Mouse (Mus musculus) olfactory bulb, adult 2 months (tissue): ENCODE results near the gene 5330417C22Rik. TPM values are rescaled to one million over a fixed set of nuclear protein-coding genes. Genes with fewer than 3 reads are reported as not detected.
"Not testable (repeated sequence)": the region's sequence is repeated elsewhere in the genome, so short reads cannot be mapped to it uniquely, and the experiment has no call there.

Experiments used
- H3K27ac ChIP-seq: fragments of 200-500 bp; 2 replicates; pipeline ENCODE4 v1.5.1; 2012; ENCODE audit warnings: low read depth, low read length; ENCODE audit not compliant: insufficient read depth
- H3K4me1 ChIP-seq: fragments of 200-500 bp; 2 replicates; pipeline ENCODE4 v1.6.1; 2012; ENCODE audit warnings: low read length; ENCODE audit not compliant: control insufficient read depth, insufficient read depth
- H3K4me3 ChIP-seq: fragments of 200-500 bp; 2 replicates; pipeline ENCODE4 v1.5.1; 2012; ENCODE audit warnings: mild to moderate bottlenecking, low read depth, low read length, moderate library complexity; ENCODE audit not compliant: insufficient read depth
- CTCF ChIP-seq: fragments of 200-500 bp; IDR thresholded peaks from 2 replicates; pipeline ENCODE4 v1.5.1; 2012; ENCODE audit warnings: low read depth, mild to moderate bottlenecking, low read length, moderate library complexity; ENCODE audit not compliant: insufficient read depth
- POLR2A ChIP-seq: fragments of 200-500 bp; IDR thresholded peaks from 2 replicates; pipeline ENCODE4 v1.6.1; 2012; ENCODE audit warnings: mild to moderate bottlenecking, low read depth, low read length, moderate library complexity; ENCODE audit not compliant: insufficient read depth
- WGBS: fragments of 180-500 bp; shearing (Covaris S2); methylation state at CpG from one replicate; pipeline ENCODE4 v1.1.7; 2018; 5-methylcytosine and 5-hydroxymethylcytosine counted together
- polyA plus RNA-seq: library from polyadenylated mRNA; stranded (reverse); fragments of >200 nt; gene quantifications from 2 replicates; pipeline ENCODE4 v1.2.4, GENCODE M21; 2012; ENCODE audit warnings: low replicate concordance; ENCODE audit not compliant: missing spikeins, insufficient read depth, insufficient read length

5330417C22Rik gene
- polyA plus RNA-seq, 1 experiment = not detected

DNA sequence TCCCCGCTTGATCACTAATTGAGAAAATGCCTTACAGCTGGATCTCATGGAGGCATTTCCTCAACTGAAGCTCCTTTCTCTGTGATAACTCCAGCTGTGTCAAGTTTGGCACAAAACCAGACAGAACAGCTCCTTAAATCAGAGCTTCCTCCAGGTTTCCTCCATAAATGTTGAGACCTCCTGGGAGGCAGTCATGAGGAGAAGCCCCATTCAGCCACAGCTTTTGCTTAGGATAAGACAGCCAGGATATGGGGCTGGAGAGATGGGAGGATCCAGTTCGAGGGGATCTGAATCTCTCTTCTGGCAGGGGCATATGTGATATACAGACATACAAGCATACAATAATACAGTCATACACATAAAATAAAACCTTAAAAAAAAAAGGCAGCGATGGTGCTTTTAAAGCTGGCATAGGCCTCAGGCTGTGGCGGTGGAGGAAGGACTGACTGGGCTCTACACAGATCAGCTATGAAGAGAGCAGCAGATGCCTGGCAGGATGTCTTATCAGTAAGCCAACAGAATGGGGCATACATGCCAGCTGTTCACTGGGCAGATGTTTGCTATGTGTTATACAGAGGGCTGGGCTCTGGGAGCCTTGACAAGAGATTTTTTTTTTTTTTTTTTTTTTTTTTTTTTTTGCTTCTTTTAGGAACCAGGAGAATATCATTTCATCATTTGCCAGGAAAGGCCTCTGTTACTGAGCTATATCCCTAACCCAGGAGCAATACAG lies 27.4 kb downstream of the 5330417C22Rik start:
- TF ChIP-seq POLR2A (no peak), CTCF (no peak)
- Histone ChIP-seq H3K4me3 (no peak overlapping the region), H3K4me1 (peaks cover 9% of the 10 kb centered on the region), H3K27ac (no peak overlapping the region)
- 61% methylated on average over 4 of the region's 4 CpGs for WGBS

DNA sequence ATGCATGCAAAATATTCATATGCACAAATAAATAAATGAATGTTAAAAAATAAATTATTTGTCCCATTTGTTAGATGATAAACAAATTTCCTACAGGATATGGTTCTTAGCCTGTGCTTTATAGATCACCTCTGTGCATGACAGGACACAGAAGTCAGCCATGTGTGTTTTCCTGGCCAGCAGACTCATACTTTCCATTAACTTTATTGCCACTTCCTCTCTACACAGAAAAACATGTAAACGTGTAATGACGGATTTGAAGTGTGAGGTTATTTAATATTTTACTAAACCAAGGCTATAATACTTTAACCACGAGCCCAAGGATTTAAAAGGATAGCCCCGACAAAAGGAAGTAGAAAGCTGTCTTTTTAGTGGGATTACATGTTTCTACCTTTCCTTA lies 32.4 kb downstream of the 5330417C22Rik start:
- Histone ChIP-seq H3K4me3 (no peak overlapping the region), H3K27ac (no peak overlapping the region), H3K4me1 (no peaks in the 10 kb centered on the region)
- TF ChIP-seq CTCF = no peak
- TF ChIP-seq POLR2A = no peak
- WGBS = 91% methylated on average over 4 of the region's 4 CpGs

DNA sequence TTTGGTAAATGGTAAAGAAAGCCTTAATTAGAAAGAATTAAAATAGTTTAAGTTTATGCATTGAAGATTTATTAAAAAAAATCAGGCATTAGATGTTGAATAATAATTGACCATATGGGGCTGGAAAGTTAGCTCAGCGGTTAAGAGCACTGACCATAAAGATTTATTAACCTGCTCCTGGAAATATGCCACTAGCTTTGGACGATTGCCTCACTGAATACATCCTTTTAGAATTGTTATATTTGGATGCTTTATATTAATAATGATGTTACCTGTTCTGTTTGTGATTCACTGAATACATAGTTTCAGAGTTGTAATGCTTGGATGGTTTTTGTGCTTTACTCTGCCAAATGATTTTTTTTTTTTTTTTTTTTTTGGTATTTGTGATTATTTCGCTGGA lies 34.9 kb downstream of the 5330417C22Rik start:
- not testable (repeated sequence) for H3K4me3 ChIP-seq, H3K4me1 ChIP-seq, H3K27ac ChIP-seq
- 87% methylated on average over 3 of the region's 3 CpGs for WGBS

DNA sequence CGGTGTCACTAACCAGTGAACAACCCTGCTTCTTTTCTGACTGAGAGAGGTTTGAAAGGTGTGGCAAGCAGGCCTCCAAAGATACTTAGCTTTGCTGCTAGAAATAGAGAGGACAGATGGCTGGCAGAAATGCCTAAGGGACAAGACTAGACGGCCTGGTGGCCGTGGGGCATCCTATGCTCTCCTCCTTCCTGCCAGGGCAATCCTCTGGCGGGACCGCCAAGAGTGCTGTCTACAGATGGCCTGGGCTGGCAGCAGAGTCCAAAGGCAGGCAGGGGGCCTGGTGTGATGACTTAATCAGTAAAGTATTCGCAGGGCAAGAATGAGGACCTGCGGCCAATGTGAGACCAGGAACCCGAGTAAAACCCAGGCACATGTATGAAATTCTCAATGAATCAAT lies 36.5 kb downstream of the 5330417C22Rik start:
- 87% methylated on average over 8 of the region's 8 CpGs for WGBS
- TF ChIP-seq POLR2A = no peak
- TF ChIP-seq CTCF = no peak

DNA sequence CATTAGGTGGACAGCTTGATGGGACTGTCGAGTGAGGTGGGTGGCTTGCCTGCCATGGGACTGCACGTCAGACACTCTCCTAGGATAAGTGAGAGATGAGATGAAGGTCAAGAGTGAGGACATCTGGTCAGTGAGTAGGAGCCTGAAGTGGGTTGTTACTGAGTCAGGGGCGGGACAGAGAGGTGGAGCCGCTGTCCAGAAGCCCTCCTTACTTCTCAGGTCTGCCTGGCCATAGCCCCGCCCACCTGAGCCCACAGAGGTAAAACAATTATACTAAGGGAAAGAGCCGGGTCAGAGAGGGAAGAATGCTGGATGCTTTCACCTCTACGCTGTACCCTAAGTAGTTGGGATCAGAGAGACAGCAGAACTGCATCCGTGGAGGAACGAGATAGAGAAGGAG lies 38.7 kb downstream of the 5330417C22Rik start:
- WGBS = 77% methylated on average over 9 of the region's 9 CpGs
- Histone ChIP-seq H3K4me3 (no peak overlapping the region), H3K27ac (no peak overlapping the region), H3K4me1 (peaks cover 3% of the 10 kb centered on the region; the same call in 1 of the 2 replicates)
- TF ChIP-seq CTCF = no peak
- TF ChIP-seq POLR2A = no peak

More for the DNA sequence above, 36.5 kb downstream of the 5330417C22Rik start:
- no peak overlapping the region for H3K4me3 ChIP-seq
- H3K4me1 ChIP-seq = peaks cover 3% of the 10 kb centered on the region; the same call in 1 of the 2 replicates
- H3K27ac ChIP-seq = no peak overlapping the region

DNA sequence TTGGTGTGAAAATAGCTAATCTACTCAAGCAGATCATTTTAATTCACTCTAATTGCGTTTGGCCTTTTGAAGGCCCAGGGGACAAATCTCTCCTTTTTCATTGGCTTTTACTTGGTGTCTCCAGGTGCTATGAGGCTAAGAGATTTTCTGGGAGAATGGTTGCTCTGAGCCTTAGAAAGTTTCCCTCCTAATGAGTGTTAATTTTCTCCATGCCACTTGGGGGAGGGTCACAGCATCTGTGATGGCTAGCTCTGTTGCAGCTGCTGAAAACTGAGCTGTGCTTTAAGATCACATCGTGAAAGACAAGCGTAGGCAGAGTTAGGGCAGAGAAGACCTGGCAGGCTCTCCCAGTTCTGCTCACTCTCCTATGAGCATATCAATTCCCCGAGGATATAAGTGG lies 40.9 kb downstream of the 5330417C22Rik start:
- WGBS = 40% methylated on average over 4 of the region's 4 CpGs
- Histone ChIP-seq H3K4me3 (no peak overlapping the region), H3K4me1 (peaks cover 5% of the 10 kb centered on the region; the same call in 1 of the 2 replicates), H3K27ac (no peak overlapping the region)
- no peak for TF ChIP-seq CTCF
- no peak for TF ChIP-seq POLR2A

DNA sequence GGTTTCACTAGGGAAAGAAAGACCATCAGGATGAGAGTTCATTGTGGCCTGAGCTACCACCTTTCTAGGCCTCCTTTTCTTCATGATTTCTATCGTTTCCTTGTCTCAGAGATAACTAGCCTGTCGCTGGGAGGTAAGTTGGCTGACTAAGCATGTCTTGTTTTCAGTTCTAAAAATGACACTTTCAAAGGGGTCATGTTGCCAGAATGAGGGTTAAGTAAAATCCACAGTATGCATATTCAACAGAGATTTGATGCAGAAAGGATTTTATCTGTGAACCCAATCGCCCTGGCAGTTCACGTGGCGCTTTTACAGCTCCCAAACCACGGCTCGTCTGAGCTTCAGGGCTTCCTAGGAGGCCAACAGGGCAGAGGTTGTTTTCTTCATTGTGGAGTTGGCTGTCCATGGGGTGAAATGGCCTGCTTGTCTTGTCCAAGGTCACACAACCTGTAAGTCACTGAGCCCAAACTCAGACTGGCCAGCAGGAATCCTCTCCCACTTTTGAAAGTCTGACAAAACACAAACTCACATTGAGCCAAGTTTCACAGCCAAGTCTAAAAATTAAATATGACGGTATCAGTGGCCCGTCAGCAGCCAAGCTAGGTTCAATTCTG lies 41.4 kb downstream of the 5330417C22Rik start:
- TF ChIP-seq CTCF (no peak), POLR2A (no peak)
- Histone ChIP-seq H3K4me3 (no peak overlapping the region), H3K27ac (no peak overlapping the region), H3K4me1 (peaks cover 5% of the 10 kb centered on the region; the same call in 1 of the 2 replicates)
- 85% methylated on average over 9 of the region's 9 CpGs for WGBS

DNA sequence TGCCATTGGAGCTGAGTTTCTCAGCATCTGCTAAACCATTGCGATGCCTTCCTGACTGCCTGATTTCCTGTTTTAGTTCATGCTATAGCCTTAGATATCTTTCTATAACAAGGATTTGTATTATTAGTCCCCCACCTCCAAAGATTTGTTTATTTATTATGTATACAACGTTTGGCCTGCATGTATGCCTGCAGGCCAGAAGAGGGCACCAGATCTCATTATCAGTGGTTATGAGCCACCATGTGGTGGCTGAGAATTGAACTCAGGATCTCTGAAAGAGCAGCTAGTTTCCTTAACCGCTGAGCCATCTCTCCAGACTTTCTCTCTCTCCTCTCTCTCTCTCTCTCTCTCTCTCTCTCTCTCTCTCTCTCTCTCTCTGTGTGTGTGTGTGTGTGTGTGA lies 46.4 kb downstream of the 5330417C22Rik start:
- Histone ChIP-seq H3K4me1 (0 out of 2 replicates have a peak, but pooled peaks cover 2% of the 10 kb centered on the region), H3K4me3 (no peak overlapping the region), H3K27ac (no peak overlapping the region)
- no peak for TF ChIP-seq POLR2A
- TF ChIP-seq CTCF = no peak
- WGBS = 54% methylated on average over 3 of the region's 3 CpGs

DNA sequence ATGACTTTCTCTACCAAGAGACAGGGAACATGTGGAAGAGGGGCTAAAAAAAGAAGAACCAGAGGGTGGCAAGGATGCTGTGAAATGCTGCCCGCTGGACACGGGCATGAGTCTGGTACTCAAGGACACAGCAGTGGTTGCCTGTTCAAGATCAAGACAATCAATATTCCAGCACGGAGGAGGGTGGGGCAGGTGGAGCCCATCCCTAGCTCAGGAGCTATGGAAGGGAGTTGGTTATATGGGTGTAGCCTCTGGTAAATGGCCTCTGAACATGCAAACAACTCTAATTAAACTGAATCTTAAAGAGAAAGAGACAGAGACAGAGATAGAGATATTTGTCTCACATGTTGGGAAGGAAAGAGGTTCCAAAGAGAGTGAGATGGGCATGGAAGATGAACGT lies 51.6 kb downstream of the 5330417C22Rik start:
- Histone ChIP-seq H3K4me3 (no peak overlapping the region), H3K4me1 (no peaks in the 10 kb centered on the region), H3K27ac (no peak overlapping the region)
- no peak for TF ChIP-seq POLR2A
- TF ChIP-seq CTCF = no peak
- 92% methylated on average over 4 of the region's 4 CpGs for WGBS

DNA sequence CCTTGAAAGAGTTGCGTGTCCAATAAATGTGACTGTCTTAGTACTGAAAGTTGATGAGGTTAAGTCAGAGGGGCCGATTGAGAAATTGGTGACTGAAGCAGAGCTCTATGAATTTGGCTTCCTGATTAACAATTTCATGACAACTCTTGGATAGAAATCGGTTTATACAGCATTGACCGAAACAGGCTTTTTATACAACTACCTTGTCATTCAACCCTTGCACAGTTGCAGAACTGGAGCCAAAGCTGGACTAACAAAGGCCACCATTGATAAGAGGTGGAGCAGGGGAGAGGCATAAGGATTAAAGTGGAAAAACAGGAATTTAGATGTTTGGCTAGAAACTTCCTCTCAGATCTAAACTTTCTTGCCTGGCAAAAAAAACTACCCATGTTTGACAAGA lies 57.5 kb downstream of the 5330417C22Rik start:
- WGBS = 51% methylated on average over 4 of the region's 4 CpGs
- Histone ChIP-seq H3K4me1 (no peaks in the 10 kb centered on the region), H3K4me3 (no peak overlapping the region), H3K27ac (no peak overlapping the region)
- TF ChIP-seq CTCF = no peak
